Mouse (Mus musculus): ENCODE results near the gene Rap1gap2. TPM values are rescaled to one million over a fixed set of nuclear protein-coding genes. Genes with fewer than 3 reads are reported as not detected.

Gene Rap1gap2
- polyA plus RNA-seq, 1 experiment from 2014 or later: 4.3 TPM

GRCm38 (mm10) chr11:74447991-74448403 lies 162.7 kb downstream of the Rap1gap2 start:
- no peak overlapping the region for H3K9ac ChIP-seq (ENCODE audit: low read length)
- no peak for ATAC-seq (ENCODE audit: insufficient number of reproducible peaks, insufficient read depth, low FRiP score, low read depth)
- H3K4me1 ChIP-seq (ENCODE audit: control insufficient read depth in 2 of 2, insufficient read depth in 2 of 2, low read length in 2 of 2): peaks cover 9 to 25% of the 10 kb centered on the region in 2 experiments
- H3K36me3 ChIP-seq (ENCODE audit: control insufficient read depth, insufficient read depth, low read length): no peaks in the 10 kb centered on the region
- peak overlapping the region; percentile 56 to 90 for H3K27ac ChIP-seq (replicated peaks in 1 of 2; ENCODE audit: control insufficient read depth in 1 of 2, insufficient read depth in 1 of 2, low read depth in 2 of 2, low read length in 2 of 2)
- no peak overlapping the region for H3K4me3 ChIP-seq (ENCODE audit: control insufficient read depth in 1 of 2, insufficient read depth in 1 of 2, low read depth in 1 of 2, low read length in 2 of 2)
- peaks cover 9% of the 10 kb centered on the region; the same call in 1 of the 2 replicates for H3K9me3 ChIP-seq (ENCODE audit: control insufficient read depth, low read length)
- WGBS: 78% methylated on average over 6 of the region's 6 CpGs
- no peaks in the 10 kb centered on the region for H3K27me3 ChIP-seq (ENCODE audit: control insufficient read depth, insufficient read depth, low read length)
- no peak overlapping the region for H3K4me2 ChIP-seq (ENCODE audit: low read length)

- Histone ChIP-seq H3K27me3 (ENCODE audit: control insufficient read depth, insufficient read depth, low read length) (no peaks in the 10 kb centered on the region), H3K9ac (ENCODE audit: low read length) (no peak overlapping the region), H3K4me2 (ENCODE audit: low read length) (no peak overlapping the region), H3K36me3 (ENCODE audit: control insufficient read depth, insufficient read depth, low read length) (no peaks in the 10 kb centered on the region), H3K9me3 (ENCODE audit: control insufficient read depth, low read length) (peaks cover 9% of the 10 kb centered on the region; the same call in 1 of the 2 replicates), H3K27ac (replicated peaks in 1 of 2; ENCODE audit: control insufficient read depth in 1 of 2, insufficient read depth in 1 of 2, low read depth in 2 of 2, low read length in 2 of 2) (no peak overlapping the region), H3K4me1 (ENCODE audit: control insufficient read depth in 2 of 2, insufficient read depth in 2 of 2, low read length in 2 of 2) (peaks cover 9 to 27% of the 10 kb centered on the region in 2 experiments), H3K4me3 (ENCODE audit: control insufficient read depth in 1 of 2, insufficient read depth in 1 of 2, low read depth in 1 of 2, low read length in 2 of 2) (no peak overlapping the region)
- 81% methylated on average over 3 of the region's 3 CpGs for WGBS
- no peak for ATAC-seq (ENCODE audit: insufficient number of reproducible peaks, insufficient read depth, low FRiP score, low read depth)
These were observed 165.1 kb downstream of the Rap1gap2 start for GRCm38 (mm10) chr11:74445591-74445990.

- Histone ChIP-seq H3K4me2 (ENCODE audit: low read length) (no peak overlapping the region), H3K4me1 (ENCODE audit: control insufficient read depth in 2 of 2, insufficient read depth in 2 of 2, low read length in 2 of 2) (peaks cover 14 to 25% of the 10 kb centered on the region in 2 experiments), H3K36me3 (ENCODE audit: control insufficient read depth, insufficient read depth, low read length) (no peaks in the 10 kb centered on the region), H3K27ac (replicated peaks in 1 of 2; ENCODE audit: control insufficient read depth in 1 of 2, insufficient read depth in 1 of 2, low read depth in 2 of 2, low read length in 2 of 2) (no peak overlapping the region), H3K27me3 (ENCODE audit: control insufficient read depth, insufficient read depth, low read length) (no peaks in the 10 kb centered on the region), H3K9ac (ENCODE audit: low read length) (no peak overlapping the region), H3K4me3 (ENCODE audit: control insufficient read depth in 1 of 2, insufficient read depth in 1 of 2, low read depth in 1 of 2, low read length in 2 of 2) (no peak overlapping the region), H3K9me3 (ENCODE audit: control insufficient read depth, low read length) (peaks cover 9% of the 10 kb centered on the region; the same call in 1 of the 2 replicates)
- WGBS: 80% methylated on average over 5 of the region's 5 CpGs
- no peak for ATAC-seq (ENCODE audit: insufficient number of reproducible peaks, insufficient read depth, low FRiP score, low read depth)
These were observed 166.8 kb downstream of the Rap1gap2 start for GRCm38 (mm10) chr11:74443924-74444256.

- H3K4me3 ChIP-seq (ENCODE audit: control insufficient read depth in 1 of 2, insufficient read depth in 1 of 2, low read depth in 1 of 2, low read length in 2 of 2): no peak overlapping the region
- no peak overlapping the region for H3K4me2 ChIP-seq (ENCODE audit: low read length)
- H3K4me1 ChIP-seq (ENCODE audit: control insufficient read depth in 2 of 2, insufficient read depth in 2 of 2, low read length in 2 of 2): peaks cover 16 to 25% of the 10 kb centered on the region in 2 experiments
- no peak for ATAC-seq (ENCODE audit: insufficient number of reproducible peaks, insufficient read depth, low FRiP score, low read depth)
- H3K9ac ChIP-seq (ENCODE audit: low read length): no peak overlapping the region
- H3K27ac ChIP-seq (replicated peaks in 1 of 2; ENCODE audit: control insufficient read depth in 1 of 2, insufficient read depth in 1 of 2, low read depth in 2 of 2, low read length in 2 of 2): no peak overlapping the region
- no peaks in the 10 kb centered on the region for H3K27me3 ChIP-seq (ENCODE audit: control insufficient read depth, insufficient read depth, low read length)
- no peaks in the 10 kb centered on the region for H3K36me3 ChIP-seq (ENCODE audit: control insufficient read depth, insufficient read depth, low read length)
- 77% methylated on average over 6 of the region's 6 CpGs for WGBS
- peaks cover 9% of the 10 kb centered on the region; the same call in 1 of the 2 replicates for H3K9me3 ChIP-seq (ENCODE audit: control insufficient read depth, low read length)
These were observed 167.4 kb downstream of the Rap1gap2 start for GRCm38 (mm10) chr11:74443147-74443923.

DNA sequence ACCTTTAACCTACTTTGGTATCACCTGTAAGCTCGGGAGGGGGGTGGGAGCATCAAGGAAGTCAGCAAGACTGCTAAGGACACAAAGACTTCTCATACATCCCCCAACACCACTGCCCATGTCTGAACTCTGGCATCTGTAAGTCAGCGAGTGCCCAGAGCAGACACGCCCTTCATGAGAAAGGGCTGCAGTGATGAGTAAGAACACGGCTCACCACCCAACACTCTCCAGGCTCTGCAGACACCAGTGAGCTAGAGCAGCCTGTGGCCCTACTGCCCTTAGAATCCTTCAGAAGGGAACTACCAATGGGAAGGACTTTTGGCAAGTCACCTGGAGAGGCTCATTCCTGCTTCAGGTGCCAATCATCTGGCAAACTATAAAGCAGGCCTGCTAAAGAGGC lies 168.3 kb downstream of the Rap1gap2 start:
- H3K9me3 ChIP-seq (ENCODE audit: control insufficient read depth, low read length): peaks cover 9% of the 10 kb centered on the region; the same call in 1 of the 2 replicates
- H3K27me3 ChIP-seq (ENCODE audit: control insufficient read depth, insufficient read depth, low read length): no peaks in the 10 kb centered on the region
- 79% methylated on average over 4 of the region's 4 CpGs for WGBS
- H3K27ac ChIP-seq (replicated peaks in 1 of 2; ENCODE audit: control insufficient read depth in 1 of 2, insufficient read depth in 1 of 2, low read depth in 2 of 2, low read length in 2 of 2): no peak overlapping the region
- no peak for ATAC-seq (ENCODE audit: insufficient number of reproducible peaks, insufficient read depth, low FRiP score, low read depth)
- peaks cover 21 to 28% of the 10 kb centered on the region in 2 experiments for H3K4me1 ChIP-seq (ENCODE audit: control insufficient read depth in 2 of 2, insufficient read depth in 2 of 2, low read length in 2 of 2)
- no peak overlapping the region for H3K4me3 ChIP-seq (ENCODE audit: control insufficient read depth in 1 of 2, insufficient read depth in 1 of 2, low read depth in 1 of 2, low read length in 2 of 2)
- H3K4me2 ChIP-seq (ENCODE audit: low read length): no peak overlapping the region
- H3K9ac ChIP-seq (ENCODE audit: low read length): no peak overlapping the region
- H3K36me3 ChIP-seq (ENCODE audit: control insufficient read depth, insufficient read depth, low read length): no peaks in the 10 kb centered on the region

DNA sequence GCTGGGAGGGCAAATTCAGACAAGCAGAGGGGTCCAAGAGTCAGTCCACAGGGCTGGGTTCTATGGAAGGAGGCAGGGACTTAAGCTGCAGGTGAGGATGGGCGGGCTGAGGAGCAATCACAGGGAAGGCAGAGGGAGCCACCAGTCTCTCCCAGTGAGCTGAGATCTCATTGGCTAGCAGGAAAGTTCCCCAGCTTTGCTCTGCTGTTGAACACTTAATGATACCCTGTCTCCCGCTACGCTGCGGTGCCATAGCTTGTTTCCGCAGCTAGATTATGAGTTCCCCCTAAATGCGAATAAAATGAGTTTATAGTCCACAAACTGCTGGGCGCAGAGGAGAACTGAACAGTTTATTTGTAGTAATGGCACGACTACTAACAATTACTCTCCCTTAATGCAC lies 170.6 kb downstream of the Rap1gap2 start:
- 88% methylated on average over 8 of the region's 8 CpGs for WGBS
- H3K4me3 ChIP-seq (ENCODE audit: control insufficient read depth in 1 of 2, insufficient read depth in 1 of 2, low read depth in 1 of 2, low read length in 2 of 2): no peak overlapping the region
- H3K4me2 ChIP-seq (ENCODE audit: low read length): no peak overlapping the region
- no peak overlapping the region for H3K9ac ChIP-seq (ENCODE audit: low read length)
- peaks cover 7% of the 10 kb centered on the region; the same call in 1 of the 2 replicates for H3K9me3 ChIP-seq (ENCODE audit: control insufficient read depth, low read length)
- H3K4me1 ChIP-seq (ENCODE audit: control insufficient read depth in 2 of 2, insufficient read depth in 2 of 2, low read length in 2 of 2): peaks cover 32 to 34% of the 10 kb centered on the region in 2 experiments
- no peaks in the 10 kb centered on the region for H3K27me3 ChIP-seq (ENCODE audit: control insufficient read depth, insufficient read depth, low read length)
- H3K36me3 ChIP-seq (ENCODE audit: control insufficient read depth, insufficient read depth, low read length): 0 out of 2 replicates have a peak, but pooled peaks cover 3% of the 10 kb centered on the region
- no peak overlapping the region for H3K27ac ChIP-seq (replicated peaks in 1 of 2; ENCODE audit: control insufficient read depth in 1 of 2, insufficient read depth in 1 of 2, low read depth in 2 of 2, low read length in 2 of 2)
- no peak for ATAC-seq (ENCODE audit: insufficient number of reproducible peaks, insufficient read depth, low FRiP score, low read depth)

- Histone ChIP-seq H3K9ac (ENCODE audit: low read length) (no peak overlapping the region), H3K27me3 (ENCODE audit: control insufficient read depth, insufficient read depth, low read length) (no peaks in the 10 kb centered on the region), H3K4me3 (ENCODE audit: control insufficient read depth in 1 of 2, insufficient read depth in 1 of 2, low read depth in 1 of 2, low read length in 2 of 2) (no peak overlapping the region), H3K36me3 (ENCODE audit: control insufficient read depth, insufficient read depth, low read length) (0 out of 2 replicates have a peak, but pooled peaks cover 3% of the 10 kb centered on the region), H3K4me2 (ENCODE audit: low read length) (no peak overlapping the region), H3K9me3 (ENCODE audit: control insufficient read depth, low read length) (no peaks in the 10 kb centered on the region), H3K27ac (replicated peaks in 1 of 2; ENCODE audit: control insufficient read depth in 1 of 2, insufficient read depth in 1 of 2, low read depth in 2 of 2, low read length in 2 of 2) (peak overlapping the region in 1 of 2 experiments; percentile 66; a peak in 2 of 4 replicates), H3K4me1 (ENCODE audit: control insufficient read depth in 2 of 2, insufficient read depth in 2 of 2, low read length in 2 of 2) (peaks cover 32 to 37% of the 10 kb centered on the region in 2 experiments)
- no peak for ATAC-seq (ENCODE audit: insufficient number of reproducible peaks, insufficient read depth, low FRiP score, low read depth)
- 35% methylated on average over 6 of the region's 6 CpGs for WGBS
These were observed 171.5 kb downstream of the Rap1gap2 start for GRCm38 (mm10) chr11:74439202-74439601.

Measured in heart, embryonic 14.5 days (tissue).